Mouse (Mus musculus) megakaryocyte, embryonic 14.5 days (primary cell): ENCODE data around the gene C2cd2.

Experiments
- FLI1 ChIP-seq: IDR thresholded peaks from 2 replicates; pipeline ENCODE4 v1.6.1; 2012; ENCODE audit warnings: low read length, inconsistent platforms, mixed read lengths
- GATA1 ChIP-seq: IDR thresholded peaks from 3 replicates; pipeline ENCODE4 v1.6.1; 2012; ENCODE audit warnings: mixed read lengths, low read length, inconsistent platforms, borderline replicate concordance

DNA sequence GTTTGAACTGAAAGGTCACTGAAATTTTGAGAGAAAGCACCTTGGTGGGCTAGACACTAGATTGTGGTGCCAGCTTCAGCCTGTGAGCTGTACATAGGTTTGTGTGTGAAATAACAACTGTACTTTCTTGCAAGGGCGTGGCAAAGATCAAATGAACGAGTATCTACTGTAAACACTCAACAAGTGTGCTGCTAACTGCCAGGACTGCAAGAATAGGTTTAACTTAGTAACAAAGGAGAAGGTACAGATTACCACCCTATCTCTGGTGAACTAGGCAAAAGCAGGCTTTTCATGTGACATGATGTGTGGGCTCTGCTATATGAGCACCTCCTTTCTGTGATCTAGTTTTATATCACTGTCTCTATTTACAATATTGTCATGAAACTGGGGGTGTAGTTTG, 9.1 kb downstream of the C2cd2 start:
- TF ChIP-seq GATA1 (no peak), FLI1 (no peak)
